Mouse (Mus musculus): ENCODE results near the gene Aplp1.

Gene Aplp1

GRCm38 (mm10) chr7:30411023-30411422, 34.3 kb downstream of the Aplp1 start:
- DNase-seq (ENCODE audit: low read depth, low spot score) = no peak

GRCm38 (mm10) chr7:30409789-30410188, 35.5 kb downstream of the Aplp1 start:
- no peak for DNase-seq (ENCODE audit: low read depth, low spot score)

DNA sequence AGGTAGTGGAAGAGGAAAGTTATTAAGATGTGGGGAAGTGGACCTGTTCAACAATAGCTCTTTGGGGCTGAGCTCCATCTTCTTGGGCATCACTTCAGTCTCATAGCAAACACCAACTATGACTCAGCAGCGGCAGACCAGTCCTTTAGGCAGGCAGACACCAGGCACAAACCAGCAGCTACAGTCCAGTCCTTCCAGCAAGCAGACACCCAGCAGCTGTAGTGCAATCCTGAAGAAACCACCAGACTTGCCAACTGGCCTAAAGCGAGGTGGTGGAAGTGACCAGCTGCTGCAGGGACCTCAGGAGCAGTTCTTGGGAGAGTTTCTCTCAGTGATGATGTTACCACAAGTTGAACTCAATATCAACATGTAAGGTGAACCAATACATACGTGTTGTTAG, 36.7 kb downstream of the Aplp1 start:
- DNase-seq (ENCODE audit: low read depth, low spot score) = no peak

- no peak for DNase-seq (ENCODE audit: low read depth, low spot score)
These were observed 43.0 kb downstream of the Aplp1 start for GRCm38 (mm10) chr7:30402343-30402742.

GRCm38 (mm10) chr7:30399671-30400070, 45.7 kb downstream of the Aplp1 start:
- no peak for DNase-seq (ENCODE audit: low read depth, low spot score)

DNA sequence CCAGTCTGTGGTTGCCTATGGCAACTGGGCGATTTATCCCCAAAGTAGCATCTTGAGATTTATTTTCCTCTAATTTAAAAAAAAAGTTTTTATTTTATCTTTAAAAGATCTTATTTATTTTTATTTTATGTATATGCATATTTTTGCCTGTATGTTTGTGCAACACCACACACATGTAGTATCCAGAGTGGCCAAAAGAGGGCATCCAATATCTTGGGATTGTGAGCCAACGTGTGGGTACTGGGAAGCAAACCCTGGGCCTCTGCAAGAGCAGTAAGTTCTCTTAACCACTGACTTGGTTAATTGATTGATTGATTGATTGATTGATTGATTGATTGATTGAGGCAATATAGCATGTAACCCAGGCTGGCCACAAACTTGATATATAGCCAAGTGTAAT, 50.5 kb downstream of the Aplp1 start:
- DNase-seq (ENCODE audit: low read depth, low spot score) = peak; percentile 50

DNA sequence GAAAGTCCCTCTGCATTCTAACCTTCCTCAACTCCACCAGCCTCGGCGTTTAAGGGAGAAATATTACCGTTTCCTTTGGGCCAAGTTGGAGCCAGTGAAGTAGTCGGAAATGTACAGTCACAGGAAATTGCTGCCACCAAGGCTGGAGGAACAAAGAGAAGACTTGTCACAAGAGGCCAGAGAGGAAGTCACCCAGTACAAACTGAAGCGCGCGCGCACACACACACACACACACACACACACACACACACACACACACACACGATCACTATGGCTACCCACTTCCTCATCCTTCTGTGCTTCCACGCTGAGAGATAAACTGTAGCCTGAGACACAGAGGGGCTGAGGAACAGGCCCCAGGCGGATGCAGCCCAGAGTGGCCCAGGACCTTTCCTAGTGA, 51.0 kb downstream of the Aplp1 start:
- DNase-seq (ENCODE audit: low read depth, low spot score) = no peak

DNA sequence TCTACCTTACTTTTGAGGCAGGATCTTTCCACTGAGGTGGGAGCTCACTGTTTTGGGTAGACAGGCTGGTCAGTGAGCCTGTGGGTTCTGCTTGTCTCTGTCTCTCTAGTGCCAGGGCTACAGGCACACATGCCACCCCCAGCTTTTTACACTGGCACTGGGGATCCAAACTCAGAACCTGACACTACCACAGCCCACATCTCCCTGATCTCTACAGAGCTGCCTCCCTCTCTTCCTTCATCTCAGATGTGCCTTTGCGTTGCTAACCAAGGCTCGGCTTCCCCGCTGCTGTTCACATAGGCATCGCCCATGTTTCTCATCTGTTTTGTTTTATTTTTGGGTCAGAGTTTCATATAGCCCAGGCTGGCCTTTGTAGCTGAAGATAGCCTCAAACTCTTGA, 51.7 kb downstream of the Aplp1 start:
- DNase-seq (ENCODE audit: low read depth, low spot score) = no peak

DNA sequence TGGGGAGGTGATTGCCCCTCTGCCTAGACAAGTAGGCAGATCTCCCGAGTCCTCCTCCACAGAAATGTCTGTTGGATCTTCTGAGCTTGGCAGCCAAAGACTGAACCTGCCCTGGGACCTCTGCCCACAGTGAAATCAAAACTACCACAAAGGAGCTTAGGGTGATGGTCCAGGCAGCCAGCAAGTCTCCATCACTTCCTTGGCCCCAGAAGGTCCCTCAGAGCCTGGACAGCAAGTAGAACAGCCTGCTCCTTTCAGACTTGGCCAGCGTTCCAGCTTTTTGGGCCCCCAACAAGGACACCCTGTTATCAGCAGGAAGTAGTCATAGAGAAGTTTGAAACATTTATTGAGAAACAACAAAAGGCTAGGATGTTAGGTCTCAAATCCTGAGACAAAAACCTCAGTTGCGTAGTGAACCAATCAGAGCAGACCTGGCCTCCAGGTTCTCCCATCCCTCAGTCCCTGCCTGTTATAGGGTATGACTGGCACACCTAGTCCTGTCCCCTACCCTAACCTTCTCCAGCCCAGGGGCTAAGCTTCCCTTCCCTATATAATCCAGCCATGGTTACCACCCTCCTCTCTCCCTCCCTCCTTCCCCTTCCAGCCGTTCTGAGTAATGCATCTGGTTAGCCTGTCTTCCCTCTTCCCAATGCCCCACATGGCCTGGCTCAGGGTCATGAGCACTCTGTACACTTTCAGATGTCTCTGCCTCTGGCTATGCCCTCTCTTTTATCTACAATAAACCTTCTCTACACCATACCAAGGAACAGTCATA, 52.4 kb downstream of the Aplp1 start:
- no peak for DNase-seq (ENCODE audit: low read depth, low spot score)

All from ES-CJ7 (cell line).